10 mouse cellular contexts compared by ENCODE assay signal in genomic region chr6:36806906-36807305, GRCm38 (mm10). TPM values are rescaled to one million over a fixed set of nuclear protein-coding genes. Genes with fewer than 3 reads are reported as not detected.
DNase-seq lines count a peak whose midpoint lies in the region; ATAC-seq lines count a peak whose summit lies in the region.
"Had no signal": no experiment of that assay in that cellular context is flagged by ENCODE, and none has a peak within 500 bp of the region (broad histone marks: within the 10 kb centered on the region; RNA-seq: fewer than 3 reads in every experiment).

No protein-coding gene starts in this region.

- peaks cover 15% of the 10 kb centered on the region for H3K4me1 ChIP-seq in heart, embryonic 10.5 days
- H3K4me1 ChIP-seq in embryonic facial prominence, embryonic 10.5 days = peaks cover 49% of the 10 kb centered on the region
- peaks cover 17% of the 10 kb centered on the region for H3K4me1 ChIP-seq in hindbrain, embryonic 12.5 days
- H3K4me1 ChIP-seq in midbrain, embryonic 13.5 days (replicated peaks) = peaks cover 43% of the 10 kb centered on the region

- WGBS in heart, embryonic 10.5 days = 59% methylated on average over 6 of the region's 6 CpGs
- WGBS in embryonic facial prominence, embryonic 10.5 days = 88% methylated on average over 6 of the region's 6 CpGs
- WGBS in hindbrain, embryonic 12.5 days = 75% methylated on average over 6 of the region's 6 CpGs
- 85% methylated on average over 6 of the region's 6 CpGs for WGBS in midbrain, embryonic 13.5 days

- H3K4me2 ChIP-seq in hindbrain, embryonic 12.5 days (replicated peaks) = peak overlapping the region; percentile 24
- peak overlapping the region; percentile 38 for H3K4me2 ChIP-seq in midbrain, embryonic 13.5 days (replicated peaks)

- H3K4me3 ChIP-seq in heart, embryonic 10.5 days = peak overlapping the region; percentile 6; the same call in 1 of the 2 replicates
- peak overlapping the region; percentile 23; the same call in 1 of the 2 replicates for H3K4me3 ChIP-seq in embryonic facial prominence, embryonic 10.5 days
- peak overlapping the region; percentile 14; the same call in 1 of the 2 replicates for H3K4me3 ChIP-seq in hindbrain, embryonic 12.5 days
- H3K4me3 ChIP-seq in midbrain, embryonic 13.5 days (replicated peaks) = peak overlapping the region; percentile 11

- H3K27me3 ChIP-seq in heart, embryonic 10.5 days (ENCODE audit: insufficient read depth, poor library complexity, severe bottlenecking) = no peaks in the 10 kb centered on the region
- H3K27me3 ChIP-seq in embryonic facial prominence, embryonic 10.5 days (replicated peaks; ENCODE audit: low read depth, poor library complexity, severe bottlenecking) = no peaks in the 10 kb centered on the region
- H3K27me3 ChIP-seq in hindbrain, embryonic 12.5 days = no peaks in the 10 kb centered on the region
- 0 out of 2 replicates have a peak, but pooled peaks cover 2% of the 10 kb centered on the region for H3K27me3 ChIP-seq in midbrain, embryonic 13.5 days

- H3K27ac ChIP-seq in heart, embryonic 10.5 days = no peak overlapping the region
- H3K27ac ChIP-seq in embryonic facial prominence, embryonic 10.5 days (replicated peaks) = no peak overlapping the region
- no peak overlapping the region for H3K27ac ChIP-seq in hindbrain, embryonic 12.5 days
- H3K27ac ChIP-seq in midbrain, embryonic 13.5 days = no peak overlapping the region

- H3K36me3 ChIP-seq in heart, embryonic 10.5 days = peaks cover 10% of the 10 kb centered on the region; the same call in 1 of the 2 replicates
- H3K36me3 ChIP-seq in embryonic facial prominence, embryonic 10.5 days (replicated peaks) = peaks cover 50% of the 10 kb centered on the region
- H3K36me3 ChIP-seq in hindbrain, embryonic 12.5 days = no peaks in the 10 kb centered on the region
- peaks cover 9% of the 10 kb centered on the region for H3K36me3 ChIP-seq in midbrain, embryonic 13.5 days

- ATAC-seq in hindbrain, embryonic 12.5 days (ENCODE audit: low FRiP score) = no peak
- no peak for ATAC-seq in midbrain, embryonic 13.5 days
- ATAC-seq: inflammation-experienced regulatory T-cells, adult 6 months; lung, postnatal 0 days had no signal

- H3K9me3 ChIP-seq in heart, embryonic 10.5 days = no peaks in the 10 kb centered on the region
- H3K9me3 ChIP-seq in embryonic facial prominence, embryonic 10.5 days = no peaks in the 10 kb centered on the region
- H3K9me3 ChIP-seq in hindbrain, embryonic 12.5 days (replicated peaks) = no peaks in the 10 kb centered on the region
- no peaks in the 10 kb centered on the region for H3K9me3 ChIP-seq in midbrain, embryonic 13.5 days

- no peak for DNase-seq in heart, embryonic 10.5 days (ENCODE audit: low spot score)
- DNase-seq in heart, adult 9 months (ENCODE audit: low spot score in 2 of 2) = no peak
- DNase-seq in embryonic facial prominence, embryonic 10.5 days (ENCODE audit: low spot score) = no peak
- no peak for DNase-seq in left cerebral cortex, adult 11 months (ENCODE audit: low spot score)
- DNase-seq in thymus, postnatal 4 days = no peak
- DNase-seq in kidney, postnatal 14 days = no peak

- H3K9ac ChIP-seq in hindbrain, embryonic 12.5 days = no peak overlapping the region
- H3K9ac ChIP-seq in midbrain, embryonic 13.5 days (replicated peaks) = no peak overlapping the region

RNA-seq across cellular contexts. Expression of gene Ptn, which starts 3.1 kb away (rescaled TPM):
- polyA plus RNA-seq in heart, embryonic 10.5 days (2016; fragmentation: Nextera tagmentation; extraction: Ambion mirVana) = 143 and 358 TPM in 2 replicates
- 225 and 262 TPM in 2 replicates for polyA plus RNA-seq in embryonic facial prominence, embryonic 10.5 days (2016; fragmentation: Nextera tagmentation; extraction: Ambion mirVana)
- polyA plus RNA-seq in hindbrain, embryonic 12.5 days (2016; fragmentation: Nextera tagmentation; extraction: Ambion mirVana) = 500 and 546 TPM in 2 replicates
- 499 and 584 TPM in 2 replicates for polyA plus RNA-seq in midbrain, embryonic 13.5 days (2015; fragmentation: Nextera tagmentation; extraction: Ambion mirVana)
